Mouse (Mus musculus) intestine, postnatal 0 days (tissue): ENCODE data around the gene Stpg1. TPM values are rescaled to one million over a fixed set of nuclear protein-coding genes. Genes with fewer than 3 reads are reported as not detected.

Source experiments
- ATAC-seq: fragments of 200-750 bp; cut with Nextera tagmentation; 2 replicates; pipeline ENCODE4 v1.8.0; 2017; ENCODE audit warnings: mild to moderate bottlenecking, moderate TSS enrichment, moderate library complexity
- H3K27ac ChIP-seq: fragments of 300-500 bp; sonication (generic); 2 replicates; pipeline ENCODE4 v1.5.1; 2014; ENCODE audit warnings: mild to moderate bottlenecking, low read depth, low read length, moderate library complexity
- H3K27me3 ChIP-seq: fragments of 300-500 bp; sonication (generic); replicated peaks from 2 replicates; pipeline ENCODE4 v1.6.1; 2014; ENCODE audit warnings: low read length, mixed read lengths; ENCODE audit not compliant: control insufficient read depth, insufficient read depth
- H3K36me3 ChIP-seq: fragments of 300-500 bp; sonication (generic); 2 replicates; pipeline ENCODE4 v1.6.1; 2014; ENCODE audit warnings: mild to moderate bottlenecking, moderate library complexity; ENCODE audit not compliant: control insufficient read depth, insufficient read depth
- H3K4me1 ChIP-seq: fragments of 300-500 bp; sonication (generic); replicated peaks from 2 replicates; pipeline ENCODE4 v1.6.1; 2014; ENCODE audit warnings: antibody characterized with exemption, low read length, mixed read lengths; ENCODE audit not compliant: control insufficient read depth, insufficient read depth
- H3K4me2 ChIP-seq: fragments of 300-500 bp; sonication (generic); replicated peaks from 2 replicates; pipeline ENCODE4 v1.6.1; 2014; ENCODE audit warnings: low read depth, mild to moderate bottlenecking, moderate library complexity
- H3K4me3 ChIP-seq: fragments of 300-500 bp; sonication (generic); 2 replicates; pipeline ENCODE4 v1.5.1; 2014; ENCODE audit warnings: low read depth, low read length
- H3K9ac ChIP-seq: fragments of 300-500 bp; sonication (generic); 2 replicates; pipeline ENCODE4 v1.6.1; 2014; ENCODE audit warnings: mild to moderate bottlenecking, low read depth, low read length
- H3K9me3 ChIP-seq: fragments of 300-500 bp; sonication (generic); 2 replicates; pipeline ENCODE4 v1.6.1; 2016; ENCODE audit warnings: mixed run types; ENCODE audit not compliant: control insufficient read depth
- CTCF ChIP-seq: sonication (generic); IDR thresholded peaks from 2 replicates; pipeline ENCODE4 v1.5.1; 2016; ENCODE audit warnings: low read depth, mild to moderate bottlenecking, control low read depth, antibody characterized with exemption, moderate library complexity
- WGBS: fragments of 180-500 bp; shearing (Covaris S2); extraction: QIAGEN DNeasy Blood & Tissue Kit; methylation state at CpG from one replicate; pipeline ENCODE4 v1.1.7; 2014; 5-methylcytosine and 5-hydroxymethylcytosine counted together
- microRNA-seq: library from miRNA; unstranded; fragments of <30 nt; microRNA quantifications from one replicate; pipeline ENCODE4, GENCODE M21; 2016
- polyA plus RNA-seq: library from polyadenylated mRNA; unstranded; fragments of >200 nt; fragmentation: Nextera tagmentation; extraction: Ambion mirVana; gene quantifications from 2 replicates; pipeline ENCODE4 v1.2.1, GENCODE M21; 2015

Gene Stpg1
- polyA plus RNA-seq, 1 experiment from 2014 or later, result 0.09 TPM

- ATAC-seq, result no peak
- Histone ChIP-seq H3K4me3 (no peak overlapping the region), H3K9me3 (no peaks in the 10 kb centered on the region), H3K4me2 (0 out of 2 replicates have a peak overlapping the region, but pooled peaks have one; percentile 17), H3K36me3 (no peaks in the 10 kb centered on the region), H3K9ac (no peak overlapping the region), H3K27ac (no peak overlapping the region), H3K27me3 (no peaks in the 10 kb centered on the region; the same call in 1 of the 2 replicates), H3K4me1 (peaks cover 3% of the 10 kb centered on the region)
- no peak for TF ChIP-seq CTCF
- WGBS, result 56% methylated on average over 5 of the region's 5 CpGs
Measured at GRCm38 (mm10) chr4:135578490-135578889, 83.9 kb downstream of the Stpg1 start.

GRCm38 (mm10) chr4:135579695-135580094 is 85.1 kb downstream of the Stpg1 start:
- H3K27ac ChIP-seq, result no peak overlapping the region
- H3K27me3 ChIP-seq, result no peaks in the 10 kb centered on the region; the same call in 1 of the 2 replicates
- peaks cover 3% of the 10 kb centered on the region; the same call in 1 of the 2 replicates for H3K4me1 ChIP-seq
- no peak for ATAC-seq
- H3K9ac ChIP-seq, result no peak overlapping the region
- H3K9me3 ChIP-seq, result no peaks in the 10 kb centered on the region
- no peak overlapping the region for H3K4me3 ChIP-seq
- H3K4me2 ChIP-seq, result no peak overlapping the region
- no peak for TF ChIP-seq CTCF
- H3K36me3 ChIP-seq, result no peaks in the 10 kb centered on the region
- 53% methylated on average over 6 of the region's 6 CpGs for WGBS

- Histone ChIP-seq H3K27me3 (no peaks in the 10 kb centered on the region), H3K36me3 (no peaks in the 10 kb centered on the region), H3K9ac (no peak overlapping the region), H3K27ac (no peak overlapping the region), H3K4me1 (peaks cover 3% of the 10 kb centered on the region; the same call in 1 of the 2 replicates), H3K4me2 (no peak overlapping the region; the same call in 1 of the 2 replicates), H3K9me3 (no peaks in the 10 kb centered on the region), H3K4me3 (no peak overlapping the region)
- no peak for TF ChIP-seq CTCF
- 32% methylated on average over 12 of the region's 12 CpGs for WGBS
- ATAC-seq, result no peak
Measured at GRCm38 (mm10) chr4:135581222-135581910, 86.8 kb downstream of the Stpg1 start.

- H3K4me2 ChIP-seq, result no peak overlapping the region
- H3K27me3 ChIP-seq, result no peaks in the 10 kb centered on the region
- H3K9ac ChIP-seq, result no peak overlapping the region
- no peaks in the 10 kb centered on the region for H3K4me1 ChIP-seq
- no peak for TF ChIP-seq CTCF
- ATAC-seq, result no peak
- no peaks in the 10 kb centered on the region for H3K9me3 ChIP-seq
- WGBS, result 76% methylated on average over 4 of the region's 4 CpGs
- H3K27ac ChIP-seq, result no peak overlapping the region
- no peaks in the 10 kb centered on the region for H3K36me3 ChIP-seq
- H3K4me3 ChIP-seq, result no peak overlapping the region
Measured at GRCm38 (mm10) chr4:135584838-135585237, 90.2 kb downstream of the Stpg1 start.

Small RNA genes lying within 50 kb of the gene (microRNA-seq; reads per million reads assigned to microRNA genes)
- gene Gm25317, result not detected

Other genes starting within 250 kb of the Stpg1 start
- 66.9 and 67.9 TPM in 2 replicates for gene Clic4, start 222.0 kb upstream of the Stpg1 start, polyA plus RNA-seq
- gene Srrm1, start 141.5 kb upstream of the Stpg1 start, polyA plus RNA-seq, result 113 and 126 TPM in 2 replicates
- gene Ncmap, start 96.6 kb upstream of the Stpg1 start, polyA plus RNA-seq, result 2.5 and 2.6 TPM in 2 replicates
- gene Rcan3, start 60.9 kb upstream of the Stpg1 start, polyA plus RNA-seq, result 18.4 and 19.7 TPM in 2 replicates
- 5.7 TPM in 2 replicates for gene Nipal3, start 248 bp downstream of the Stpg1 start, polyA plus RNA-seq
- gene Grhl3, start 78.8 kb downstream of the Stpg1 start, polyA plus RNA-seq, result 0.39 and 0.51 TPM in 2 replicates
- gene Ifnlr1, start 191.5 kb downstream of the Stpg1 start, polyA plus RNA-seq, result 5.5 and 5.9 TPM in 2 replicates
- gene Il22ra1, start 233.4 kb downstream of the Stpg1 start, polyA plus RNA-seq, result 7.7 and 7.8 TPM in 2 replicates